Mouse (Mus musculus) lung, postnatal 0 days (tissue): ENCODE measurements around the gene Card19. TPM values are rescaled to one million over a fixed set of nuclear protein-coding genes. Genes with fewer than 3 reads are reported as not detected.

ENCODE experiments used
- ATAC-seq: fragments of 200-750 bp; cut with Nextera tagmentation; 2 replicates; pipeline ENCODE4 v1.8.0; 2017; ENCODE audit warnings: moderate library complexity
- DNase-seq: peaks from one replicate; pipeline ENCODE4 v3.0.0-alpha.2; 2016; ENCODE audit warnings: low spot score
- H3K27ac ChIP-seq: fragments of 300-500 bp; sonication (generic); 2 replicates; pipeline ENCODE4 v1.5.1; 2014; ENCODE audit warnings: antibody characterized with exemption, mild to moderate bottlenecking, low read length, mixed read lengths
- H3K27me3 ChIP-seq: fragments of 300-500 bp; sonication (generic); replicated peaks from 2 replicates; pipeline ENCODE4 v1.6.1; 2014; ENCODE audit warnings: low read length, mixed read lengths; ENCODE audit not compliant: insufficient read depth
- H3K36me3 ChIP-seq: fragments of 300-500 bp; sonication (generic); 2 replicates; pipeline ENCODE4 v1.6.1; 2014; ENCODE audit warnings: low read length, mixed read lengths; ENCODE audit not compliant: insufficient read depth
- H3K4me1 ChIP-seq: fragments of 300-500 bp; sonication (generic); 2 replicates; pipeline ENCODE4 v1.6.1; 2014; ENCODE audit warnings: antibody characterized with exemption, low read depth, low read length, mixed read lengths; ENCODE audit not compliant: insufficient read depth
- H3K4me2 ChIP-seq: fragments of 300-500 bp; sonication (generic); replicated peaks from 2 replicates; pipeline ENCODE4 v1.6.1; 2014; ENCODE audit warnings: low read depth, mild to moderate bottlenecking, low read length, moderate library complexity, mixed read lengths
- H3K4me3 ChIP-seq: fragments of 300-500 bp; sonication (generic); 2 replicates; pipeline ENCODE4 v1.5.1; 2014; ENCODE audit warnings: low read depth, low read length
- H3K9ac ChIP-seq: fragments of 300-500 bp; sonication (generic); replicated peaks from 2 replicates; pipeline ENCODE4 v1.6.1; 2014; ENCODE audit warnings: low read depth, mild to moderate bottlenecking
- H3K9me3 ChIP-seq: fragments of 300-500 bp; sonication (generic); 2 replicates; pipeline ENCODE4 v1.6.1; 2016; ENCODE audit warnings: low read length, mixed read lengths
- CTCF ChIP-seq: IDR thresholded peaks from 2 replicates; pipeline ENCODE4 v1.5.1; 2016; ENCODE audit warnings: antibody characterized with exemption, mild to moderate bottlenecking
- EP300 ChIP-seq: IDR thresholded peaks from 2 replicates; pipeline ENCODE4 v1.6.1; 2016; ENCODE audit warnings: antibody characterized with exemption, mild to moderate bottlenecking, control low read depth
- whole genome bisulfite sequencing: fragments of 180-500 bp; shearing (Covaris S2); extraction: QIAGEN DNeasy Blood & Tissue Kit; methylation state at CpG from one replicate; pipeline ENCODE4 v1.1.7; 2014; 5-methylcytosine and 5-hydroxymethylcytosine counted together
- polyA plus RNA-seq: library from polyadenylated mRNA; unstranded; fragments of >200 nt; fragmentation: Nextera tagmentation; extraction: Ambion mirVana; gene quantifications from 2 replicates; pipeline ENCODE4 v1.2.1, GENCODE M21; 2015

Card19 gene
- polyA plus RNA-seq, 1 experiment from 2014 or later: 112 TPM

DNA sequence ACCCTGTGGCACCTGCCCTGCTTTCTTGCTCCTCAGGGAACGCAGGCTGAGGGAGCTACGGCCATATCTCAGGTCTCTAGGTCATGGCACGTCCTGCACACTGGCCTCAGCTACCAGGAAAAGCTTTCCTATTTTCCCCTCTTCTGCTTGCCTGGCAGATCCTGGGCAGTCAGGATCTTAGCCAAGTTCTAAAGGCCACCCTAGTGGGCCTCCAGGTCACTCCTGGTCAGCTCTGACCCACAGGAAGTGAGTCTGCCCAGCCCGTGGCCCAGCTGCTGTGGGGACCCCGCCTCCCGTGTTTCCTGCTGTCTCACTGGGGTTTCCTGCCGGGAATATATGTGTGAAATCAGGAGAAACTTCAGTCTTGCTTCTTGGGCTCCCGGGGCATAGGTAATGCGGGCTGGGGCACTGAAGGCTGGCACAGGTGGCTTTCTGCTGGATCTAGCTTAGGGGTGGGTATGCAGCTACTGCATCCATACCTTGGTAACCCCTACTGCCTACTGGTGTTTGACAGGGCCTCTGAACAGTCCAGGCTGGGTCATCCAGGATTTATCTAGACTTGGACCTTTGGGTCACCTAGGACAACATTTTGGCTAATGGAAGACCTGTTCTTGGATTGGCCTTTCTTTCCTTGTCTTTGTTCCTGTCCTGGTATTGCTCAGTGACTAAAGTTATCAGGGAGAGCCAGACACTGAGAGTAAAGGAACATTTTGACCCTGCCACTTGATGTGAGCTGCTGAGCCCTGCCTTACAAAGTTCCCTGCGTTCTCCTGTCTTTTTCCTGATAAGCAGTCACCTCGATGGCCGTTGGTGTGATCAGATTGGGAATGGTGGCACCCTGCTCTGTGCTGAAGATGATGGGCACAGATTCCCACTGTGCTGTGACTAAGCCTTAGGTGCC, 25.6 kb downstream of the Card19 start:
- ATAC-seq (peak; percentile 27), DNase-seq (peak; percentile 62)
- H3K4me1 ChIP-seq: peaks cover 24% of the 10 kb centered on the region
- H3K4me3 ChIP-seq: no peak overlapping the region
- H3K27me3 ChIP-seq: no peaks in the 10 kb centered on the region
- 0 out of 2 replicates have a peak, but pooled peaks cover 4% of the 10 kb centered on the region for H3K36me3 ChIP-seq
- no peak for TF ChIP-seq CTCF
- peak; percentile 83 for TF ChIP-seq EP300
- H3K9ac ChIP-seq: no peak overlapping the region
- H3K4me2 ChIP-seq: no peak overlapping the region
- whole genome bisulfite sequencing: 45% methylated on average over 12 of the region's 12 CpGs
- no peaks in the 10 kb centered on the region for H3K9me3 ChIP-seq
- H3K27ac ChIP-seq: peak overlapping the region; percentile 32; the same call in 1 of the 2 replicates

GRCm38 (mm10) chr13:49188966-49189360, 26.9 kb downstream of the Card19 start:
- DNase-seq (no peak), ATAC-seq (no peak)
- no peak overlapping the region for H3K4me2 ChIP-seq
- TF ChIP-seq CTCF (no peak), EP300 (no peak)
- no peak overlapping the region for H3K27ac ChIP-seq
- H3K36me3 ChIP-seq: no peaks in the 10 kb centered on the region
- H3K4me1 ChIP-seq: peaks cover 24% of the 10 kb centered on the region
- no peak overlapping the region for H3K9ac ChIP-seq
- WGBS: 63% methylated on average over 2 of the region's 2 CpGs
- H3K9me3 ChIP-seq: no peaks in the 10 kb centered on the region
- no peak overlapping the region for H3K4me3 ChIP-seq
- no peaks in the 10 kb centered on the region for H3K27me3 ChIP-seq

DNA sequence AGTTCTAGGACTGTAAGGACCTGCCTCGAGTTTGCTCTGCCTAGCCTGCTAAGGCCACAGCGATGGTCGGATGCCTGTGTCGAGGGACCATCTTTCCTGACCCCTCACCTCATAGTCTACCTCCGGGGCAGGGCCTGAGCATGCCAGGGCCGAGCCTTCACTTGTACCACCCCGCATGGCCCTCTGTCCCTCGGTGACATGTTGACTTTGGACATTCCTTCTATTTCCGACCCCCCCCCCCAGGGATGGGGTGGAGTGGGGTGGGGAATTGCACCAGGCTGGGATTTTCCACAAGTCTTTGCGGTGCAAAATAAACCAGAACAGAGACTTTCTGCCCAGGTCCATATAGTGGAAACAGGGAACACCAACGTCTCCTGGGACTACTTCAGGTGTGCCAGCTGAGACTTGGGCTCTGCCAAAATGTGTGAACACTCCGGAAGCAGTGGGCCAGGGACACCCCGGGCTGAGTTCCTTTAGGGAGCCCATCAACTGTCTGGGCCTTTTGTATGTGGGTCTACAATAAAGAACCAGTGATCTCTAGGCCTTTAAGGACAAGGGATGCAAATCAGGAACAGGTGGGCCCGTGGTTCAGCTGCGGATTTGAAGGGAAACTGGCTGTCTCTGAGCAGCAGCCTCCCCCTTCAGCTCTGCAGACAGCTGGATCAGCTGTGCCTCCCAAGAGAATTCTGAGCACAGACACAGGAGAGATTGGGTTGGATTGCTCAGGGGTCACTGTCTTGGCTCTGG, 27.4 kb downstream of the Card19 start:
- WGBS: 26% methylated on average over 15 of the region's 15 CpGs
- Histone ChIP-seq H3K27me3 (no peaks in the 10 kb centered on the region), H3K9me3 (no peaks in the 10 kb centered on the region), H3K4me2 (peak overlapping the region; percentile 100), H3K27ac (peak overlapping the region; percentile 91; the same call in 1 of the 2 replicates), H3K4me3 (peak overlapping the region; percentile 83), H3K4me1 (peaks cover 24% of the 10 kb centered on the region), H3K9ac (peak overlapping the region; percentile 79; the same call in 1 of the 2 replicates), H3K36me3 (no peaks in the 10 kb centered on the region)
- DNase-seq (no peak), ATAC-seq (no peak)
- no peak for TF ChIP-seq EP300
- no peak for TF ChIP-seq CTCF

GRCm38 (mm10) chr13:49187288-49188218, 28.3 kb downstream of the Card19 start, which contains the start of gene Ninj1:
TSS of gene Ninj1 (plus strand) at chr13:49187485.
- H3K4me1 ChIP-seq: peaks cover 24% of the 10 kb centered on the region
- peak within 1 kb of the TSS; percentile 91 for H3K27ac ChIP-seq
- H3K9ac ChIP-seq: peak within 1 kb of the TSS; percentile 79
- H3K9me3 ChIP-seq: no peaks in the 10 kb centered on the region
- H3K4me2 ChIP-seq: peak within 1 kb of the TSS; percentile 100
- DNase-seq (peak; percentile 91), ATAC-seq (peak; percentile 96)
- no peaks in the 10 kb centered on the region for H3K36me3 ChIP-seq
- TF ChIP-seq EP300 (no peak), CTCF (0 out of 2 replicates have a peak, but pooled peaks have one; percentile 1)
- H3K4me3 ChIP-seq: peak within 1 kb of the TSS; percentile 83
- H3K27me3 ChIP-seq: no peaks in the 10 kb centered on the region
- under 1% methylated on average over 40 of the region's 87 CpGs for WGBS

GRCm38 (mm10) chr13:49186798-49187287, 29.0 kb downstream of the Card19 start:
- Histone ChIP-seq H3K27ac (peak overlapping the region; percentile 91), H3K36me3 (no peaks in the 10 kb centered on the region), H3K9me3 (no peaks in the 10 kb centered on the region), H3K9ac (peak overlapping the region; percentile 79), H3K4me1 (peaks cover 24% of the 10 kb centered on the region), H3K4me2 (peak overlapping the region; percentile 100), H3K27me3 (no peaks in the 10 kb centered on the region), H3K4me3 (peak overlapping the region; percentile 83; the same call in 1 of the 2 replicates)
- 16% methylated on average over 11 of the region's 11 CpGs for WGBS
- ATAC-seq (peak; percentile 51), DNase-seq (peak; percentile 72)
- TF ChIP-seq EP300: no peak
- no peak for TF ChIP-seq CTCF
